Mouse (Mus musculus): ENCODE data around the gene Klhdc8b. TPM values are rescaled to one million over a fixed set of nuclear protein-coding genes. Genes with fewer than 3 reads are reported as not detected.
A peak's percentile ranks its signal among the peaks of the same experiment; 100 is the strongest.

The Klhdc8b gene
- polyA plus RNA-seq, 1 experiment from 2014 or later, result 14.8 TPM

- Histone ChIP-seq H3K4me2 (ENCODE audit: low read depth, low read length) (no peak overlapping the region), H3K9ac (ENCODE audit: low read depth, low read length) (no peak overlapping the region), H3K27ac (ENCODE audit: low read length) (no peak overlapping the region), H3K4me1 (ENCODE audit: control insufficient read depth, low read depth, low read length) (peaks cover 31% of the 10 kb centered on the region), H3K27me3 (ENCODE audit: control insufficient read depth, insufficient read depth, low read depth, low read length) (no peaks in the 10 kb centered on the region), H3K9me3 (replicated peaks; ENCODE audit: control insufficient read depth, low read length) (no peaks in the 10 kb centered on the region), H3K4me3 (ENCODE audit: low read depth, low read length) (no peak overlapping the region), H3K36me3 (ENCODE audit: control insufficient read depth, insufficient read depth) (no peaks in the 10 kb centered on the region)
- 39% methylated on average over 12 of the region's 12 CpGs for WGBS (ENCODE audit: insufficient replicate concordance)
- no peak for ATAC-seq (ENCODE audit: low read depth)
Measured at GRCm38 (mm10) chr9:108455747-108456571, 5.4 kb downstream of the Klhdc8b start.

- H3K27me3 ChIP-seq (ENCODE audit: control insufficient read depth, insufficient read depth, low read depth, low read length), result no peaks in the 10 kb centered on the region
- 61% methylated on average over 6 of the region's 6 CpGs for WGBS (ENCODE audit: insufficient replicate concordance)
- H3K36me3 ChIP-seq (ENCODE audit: control insufficient read depth, insufficient read depth), result no peaks in the 10 kb centered on the region
- no peak for ATAC-seq (ENCODE audit: low read depth)
- H3K4me2 ChIP-seq (ENCODE audit: low read depth, low read length), result no peak overlapping the region
- H3K9me3 ChIP-seq (replicated peaks; ENCODE audit: control insufficient read depth, low read length), result no peaks in the 10 kb centered on the region
- peaks cover 39% of the 10 kb centered on the region for H3K4me1 ChIP-seq (ENCODE audit: control insufficient read depth, low read depth, low read length)
- no peak overlapping the region for H3K4me3 ChIP-seq (ENCODE audit: low read depth, low read length)
- H3K9ac ChIP-seq (ENCODE audit: low read depth, low read length), result no peak overlapping the region
- H3K27ac ChIP-seq (ENCODE audit: low read length), result no peak overlapping the region
Measured at GRCm38 (mm10) chr9:108454429-108454828, 7.0 kb downstream of the Klhdc8b start.

- H3K27me3 ChIP-seq (ENCODE audit: control insufficient read depth, insufficient read depth, low read depth, low read length), result no peaks in the 10 kb centered on the region
- ATAC-seq (ENCODE audit: low read depth), result no peak
- no peak overlapping the region for H3K4me3 ChIP-seq (ENCODE audit: low read depth, low read length)
- 63% methylated on average over 4 of the region's 4 CpGs for WGBS (ENCODE audit: insufficient replicate concordance)
- no peak overlapping the region for H3K4me2 ChIP-seq (ENCODE audit: low read depth, low read length)
- no peaks in the 10 kb centered on the region for H3K36me3 ChIP-seq (ENCODE audit: control insufficient read depth, insufficient read depth)
- H3K4me1 ChIP-seq (ENCODE audit: control insufficient read depth, low read depth, low read length), result peaks cover 39% of the 10 kb centered on the region
- no peaks in the 10 kb centered on the region for H3K9me3 ChIP-seq (replicated peaks; ENCODE audit: control insufficient read depth, low read length)
- H3K9ac ChIP-seq (ENCODE audit: low read depth, low read length), result no peak overlapping the region
- H3K27ac ChIP-seq (ENCODE audit: low read length), result no peak overlapping the region
Measured at GRCm38 (mm10) chr9:108453458-108453857, 7.9 kb downstream of the Klhdc8b start.

- no peaks in the 10 kb centered on the region for H3K36me3 ChIP-seq (ENCODE audit: control insufficient read depth, insufficient read depth)
- 0 out of 2 replicates have a peak overlapping the region, but pooled peaks have one; percentile 10 for H3K9ac ChIP-seq (ENCODE audit: low read depth, low read length)
- H3K4me3 ChIP-seq (ENCODE audit: low read depth, low read length), result peak overlapping the region; percentile 70
- no peak; the same call in 1 of the 2 replicates for ATAC-seq (ENCODE audit: low read depth)
- H3K4me1 ChIP-seq (ENCODE audit: control insufficient read depth, low read depth, low read length), result peaks cover 39% of the 10 kb centered on the region
- H3K4me2 ChIP-seq (ENCODE audit: low read depth, low read length), result peak overlapping the region; percentile 98
- WGBS (ENCODE audit: insufficient replicate concordance), result 46% methylated on average over 6 of the region's 6 CpGs
- no peak overlapping the region for H3K27ac ChIP-seq (ENCODE audit: low read length)
- H3K27me3 ChIP-seq (ENCODE audit: control insufficient read depth, insufficient read depth, low read depth, low read length), result no peaks in the 10 kb centered on the region
- H3K9me3 ChIP-seq (replicated peaks; ENCODE audit: control insufficient read depth, low read length), result no peaks in the 10 kb centered on the region
Measured at GRCm38 (mm10) chr9:108452911-108453310, 8.5 kb downstream of the Klhdc8b start.

GRCm38 (mm10) chr9:108452291-108452906, 9.0 kb downstream of the Klhdc8b start:
- H3K4me1 ChIP-seq (ENCODE audit: control insufficient read depth, low read depth, low read length), result peaks cover 39% of the 10 kb centered on the region
- no peaks in the 10 kb centered on the region for H3K9me3 ChIP-seq (replicated peaks; ENCODE audit: control insufficient read depth, low read length)
- WGBS (ENCODE audit: insufficient replicate concordance), result under 1% methylated on average over 40 of the region's 40 CpGs
- H3K27me3 ChIP-seq (ENCODE audit: control insufficient read depth, insufficient read depth, low read depth, low read length), result no peaks in the 10 kb centered on the region
- H3K4me3 ChIP-seq (ENCODE audit: low read depth, low read length), result peak overlapping the region; percentile 70
- H3K36me3 ChIP-seq (ENCODE audit: control insufficient read depth, insufficient read depth), result no peaks in the 10 kb centered on the region
- peak overlapping the region; percentile 69 for H3K27ac ChIP-seq (ENCODE audit: low read length)
- peak overlapping the region; percentile 68 for H3K9ac ChIP-seq (ENCODE audit: low read depth, low read length)
- H3K4me2 ChIP-seq (ENCODE audit: low read depth, low read length), result peak overlapping the region; percentile 98
- ATAC-seq (ENCODE audit: low read depth), result peak; percentile 78

GRCm38 (mm10) chr9:108451519-108452160, 9.7 kb downstream of the Klhdc8b start:
- Histone ChIP-seq H3K27ac (ENCODE audit: low read length) (peak overlapping the region; percentile 69), H3K9ac (ENCODE audit: low read depth, low read length) (peak overlapping the region; percentile 68), H3K27me3 (ENCODE audit: control insufficient read depth, insufficient read depth, low read depth, low read length) (no peaks in the 10 kb centered on the region), H3K4me3 (ENCODE audit: low read depth, low read length) (peak overlapping the region; percentile 70), H3K9me3 (replicated peaks; ENCODE audit: control insufficient read depth, low read length) (no peaks in the 10 kb centered on the region), H3K36me3 (ENCODE audit: control insufficient read depth, insufficient read depth) (no peaks in the 10 kb centered on the region), H3K4me2 (ENCODE audit: low read depth, low read length) (peak overlapping the region; percentile 98), H3K4me1 (ENCODE audit: control insufficient read depth, low read depth, low read length) (peaks cover 39% of the 10 kb centered on the region)
- 0 out of 2 replicates have a peak, but pooled peaks have one; percentile 23 for ATAC-seq (ENCODE audit: low read depth)
- 45% methylated on average over 6 of the region's 6 CpGs for WGBS (ENCODE audit: insufficient replicate concordance)

- Histone ChIP-seq H3K36me3 (ENCODE audit: control insufficient read depth, insufficient read depth) (no peaks in the 10 kb centered on the region), H3K9me3 (replicated peaks; ENCODE audit: control insufficient read depth, low read length) (no peaks in the 10 kb centered on the region), H3K4me2 (ENCODE audit: low read depth, low read length) (peak overlapping the region; percentile 98), H3K27ac (ENCODE audit: low read length) (peak overlapping the region; percentile 69), H3K4me3 (ENCODE audit: low read depth, low read length) (peak overlapping the region; percentile 46), H3K9ac (ENCODE audit: low read depth, low read length) (peak overlapping the region; percentile 36), H3K4me1 (ENCODE audit: control insufficient read depth, low read depth, low read length) (peaks cover 36% of the 10 kb centered on the region), H3K27me3 (ENCODE audit: control insufficient read depth, insufficient read depth, low read depth, low read length) (no peaks in the 10 kb centered on the region)
- ATAC-seq (ENCODE audit: low read depth), result peak; percentile 74
- 32% methylated on average over 6 of the region's 6 CpGs for WGBS (ENCODE audit: insufficient replicate concordance)
Measured at GRCm38 (mm10) chr9:108451170-108451493, 10.2 kb downstream of the Klhdc8b start.

- peak overlapping the region; percentile 69 for H3K27ac ChIP-seq (ENCODE audit: low read length)
Measured at GRCm38 (mm10) chr9:108450292-108451169, 10.8 kb downstream of the Klhdc8b start.

More at GRCm38 (mm10) chr9:108450292-108451169, 10.8 kb downstream of the Klhdc8b start:
- H3K27me3 ChIP-seq (ENCODE audit: control insufficient read depth, insufficient read depth, low read depth, low read length), result no peaks in the 10 kb centered on the region
- peaks cover 34% of the 10 kb centered on the region for H3K4me1 ChIP-seq (ENCODE audit: control insufficient read depth, low read depth, low read length)
- H3K9ac ChIP-seq (ENCODE audit: low read depth, low read length), result peak overlapping the region; percentile 36
- peak overlapping the region; percentile 98 for H3K4me2 ChIP-seq (ENCODE audit: low read depth, low read length)
- no peaks in the 10 kb centered on the region for H3K36me3 ChIP-seq (ENCODE audit: control insufficient read depth, insufficient read depth)
- ATAC-seq (ENCODE audit: low read depth), result no peak
- 62% methylated on average over 21 of the region's 21 CpGs for WGBS (ENCODE audit: insufficient replicate concordance)
- H3K9me3 ChIP-seq (replicated peaks; ENCODE audit: control insufficient read depth, low read length), result no peaks in the 10 kb centered on the region
- peak overlapping the region; percentile 46 for H3K4me3 ChIP-seq (ENCODE audit: low read depth, low read length)
